Mouse (Mus musculus) forebrain, embryonic 13.5 days (tissue): ENCODE measurements at regions not wholly inside any gene's neighbourhood (a gene's known extent, or its start where the extent isn't known, plus 50 kb on each side); places are given as distances from the start of the nearest gene placed in this dataset.

Experiments
- ATAC-seq: fragments of 200-750 bp; cut with Nextera tagmentation; 2 replicates; pipeline ENCODE4 v1.8.0; 2017
- H3K27ac ChIP-seq: fragments of 300-500 bp; sonication (generic); 2 replicates; pipeline ENCODE4 v1.5.1; 2015; ENCODE audit warnings: inconsistent platforms, mild to moderate bottlenecking, moderate library complexity
- H3K27me3 ChIP-seq: fragments of 300-500 bp; sonication (generic); 2 replicates; pipeline ENCODE4 v1.6.1; 2015; ENCODE audit warnings: mild to moderate bottlenecking, inconsistent platforms
- H3K36me3 ChIP-seq: fragments of 300-500 bp; sonication (generic); 2 replicates; pipeline ENCODE4 v1.6.1; 2015; ENCODE audit warnings: mild to moderate bottlenecking, inconsistent platforms; ENCODE audit not compliant: poor library complexity, severe bottlenecking
- H3K4me1 ChIP-seq: fragments of 300-500 bp; sonication (generic); 2 replicates; pipeline ENCODE4 v1.6.1; 2015; ENCODE audit warnings: inconsistent platforms
- H3K4me2 ChIP-seq: fragments of 300-500 bp; sonication (generic); 2 replicates; pipeline ENCODE4 v1.6.1; 2015; ENCODE audit warnings: inconsistent platforms, mild to moderate bottlenecking, moderate library complexity
- H3K4me3 ChIP-seq: fragments of 300-500 bp; sonication (generic); 2 replicates; pipeline ENCODE4 v1.5.1; 2015; ENCODE audit warnings: mild to moderate bottlenecking, inconsistent platforms
- H3K9ac ChIP-seq: fragments of 300-500 bp; sonication (generic); 2 replicates; pipeline ENCODE4 v1.6.1; 2015; ENCODE audit warnings: mild to moderate bottlenecking, inconsistent platforms
- H3K9me3 ChIP-seq: fragments of 300-500 bp; sonication (generic); replicated peaks from 2 replicates; pipeline ENCODE4 v1.6.1; 2016; ENCODE audit warnings: inconsistent platforms
- WGBS: fragments of 180-500 bp; shearing (Covaris S2); methylation state at CpG from one replicate; pipeline ENCODE4 v1.1.7; 2015; 5-methylcytosine and 5-hydroxymethylcytosine counted together

DNA sequence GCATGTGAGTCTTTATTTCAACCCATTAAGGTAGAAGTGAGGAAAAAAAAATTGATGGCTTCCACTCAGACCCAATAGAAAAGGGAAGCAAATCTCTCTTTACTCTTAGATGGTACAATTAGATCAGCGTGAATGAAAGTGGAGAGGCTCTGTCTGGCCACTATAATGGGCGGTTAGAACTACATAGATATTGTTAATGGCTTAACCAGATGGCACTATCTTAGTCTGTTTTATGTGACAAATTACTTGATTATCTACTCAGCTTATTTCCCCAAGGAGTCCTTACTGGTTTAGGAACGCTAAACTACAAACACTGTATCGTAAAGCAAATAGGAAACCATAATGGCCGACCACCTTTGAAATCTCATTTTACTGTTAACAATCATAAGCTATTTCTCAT is 138.8 kb upstream of the Samsn1 start:
- 92% methylated on average over 5 of the region's 5 CpGs for WGBS
- Histone ChIP-seq H3K4me1 (no peaks in the 10 kb centered on the region), H3K4me3 (no peak overlapping the region), H3K27ac (no peak overlapping the region), H3K27me3 (no peaks in the 10 kb centered on the region), H3K9me3 (no peaks in the 10 kb centered on the region), H3K9ac (no peak overlapping the region), H3K4me2 (no peak overlapping the region), H3K36me3 (no peaks in the 10 kb centered on the region)
- ATAC-seq = no peak

DNA sequence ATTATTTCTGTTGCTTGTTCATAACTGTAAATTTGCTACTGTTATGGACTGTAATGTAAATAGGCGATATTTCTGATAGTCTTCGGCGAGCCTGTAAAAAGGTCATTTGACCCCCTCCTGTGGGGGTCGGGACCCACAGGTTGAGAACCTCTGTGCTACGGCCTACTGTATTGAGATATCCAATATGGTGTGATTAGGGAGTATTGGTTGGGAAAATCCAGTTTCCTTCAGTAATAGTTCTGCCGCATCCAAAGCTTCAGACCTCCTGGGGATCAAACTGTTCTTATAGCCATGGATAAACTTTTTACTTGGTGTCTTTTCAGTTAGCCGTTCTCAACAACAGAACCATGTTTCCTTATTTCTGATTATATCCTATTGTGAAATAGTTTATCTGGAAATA is 136.5 kb upstream of the Samsn1 start:
- Histone ChIP-seq H3K4me2 (no peak overlapping the region), H3K4me3 (no peak overlapping the region), H3K27me3 (no peaks in the 10 kb centered on the region), H3K27ac (no peak overlapping the region), H3K9ac (no peak overlapping the region), H3K36me3 (no peaks in the 10 kb centered on the region), H3K4me1 (peaks cover 9% of the 10 kb centered on the region), H3K9me3 (no peaks in the 10 kb centered on the region)
- ATAC-seq = no peak
- WGBS = 96% methylated on average over 7 of the region's 7 CpGs

DNA sequence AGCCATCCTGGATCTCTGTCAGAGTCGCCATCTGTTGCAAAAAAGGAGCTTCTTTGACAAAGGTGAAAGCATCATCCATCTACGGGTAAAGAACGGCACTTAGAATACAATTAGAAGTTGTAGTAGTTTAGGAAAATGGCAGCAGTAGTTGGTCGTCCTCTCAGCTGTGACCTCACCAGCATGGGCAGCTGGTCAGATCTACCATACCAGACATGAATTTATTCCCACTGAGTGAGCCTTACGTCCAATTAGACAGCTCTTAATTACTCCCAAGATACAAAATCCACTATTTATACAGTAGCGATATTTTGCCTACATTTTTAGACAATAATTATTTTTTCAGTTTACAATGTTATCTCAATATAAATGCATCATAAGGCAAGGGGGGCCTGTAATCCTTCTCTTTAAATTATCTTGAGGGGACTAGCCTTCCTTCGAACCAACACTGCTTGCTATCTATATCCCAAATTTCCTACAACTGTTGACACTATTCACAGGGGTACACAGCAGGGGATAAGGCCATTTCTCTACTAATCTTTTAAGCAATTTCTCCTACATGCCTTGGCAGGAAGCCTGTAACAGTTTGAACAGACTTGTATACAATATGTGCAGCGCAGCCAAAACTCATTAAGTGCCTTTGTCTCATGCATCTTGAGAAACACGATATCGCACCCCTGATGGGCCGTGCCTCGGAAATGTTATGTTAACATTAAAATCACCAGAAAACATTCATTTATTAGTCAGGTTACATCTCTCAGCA is 131.9 kb upstream of the Samsn1 start:
- H3K27ac ChIP-seq = no peak overlapping the region
- H3K4me2 ChIP-seq = peak overlapping the region; percentile 18; the same call in 1 of the 2 replicates
- H3K4me3 ChIP-seq = no peak overlapping the region
- no peaks in the 10 kb centered on the region for H3K36me3 ChIP-seq
- H3K9ac ChIP-seq = no peak overlapping the region
- no peaks in the 10 kb centered on the region for H3K27me3 ChIP-seq
- H3K9me3 ChIP-seq = no peaks in the 10 kb centered on the region
- peaks cover 13% of the 10 kb centered on the region for H3K4me1 ChIP-seq
- 44% methylated on average over 12 of the region's 12 CpGs for WGBS
- peak; percentile 79 for ATAC-seq

DNA sequence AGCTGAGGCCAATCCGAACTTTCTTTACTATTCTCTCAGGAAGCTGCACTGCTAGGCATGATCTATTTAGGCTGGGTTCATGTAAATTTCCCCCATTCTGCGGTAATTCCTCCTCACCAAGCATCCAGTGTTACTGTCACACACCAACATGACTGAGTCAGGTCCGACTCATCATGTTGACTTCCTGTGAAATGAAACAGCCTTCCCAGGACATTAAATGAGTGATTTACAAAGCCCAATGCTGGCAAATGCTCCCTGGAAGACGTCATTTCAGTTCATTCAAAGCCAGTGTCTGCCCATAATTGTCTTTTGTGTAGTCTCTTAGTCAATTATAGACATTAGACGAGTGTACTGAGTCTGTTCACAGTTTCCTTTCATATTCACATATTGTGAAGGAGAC is 127.5 kb upstream of the Samsn1 start:
- H3K4me1 ChIP-seq = peaks cover 13% of the 10 kb centered on the region
- no peaks in the 10 kb centered on the region for H3K9me3 ChIP-seq
- ATAC-seq = no peak
- no peak overlapping the region for H3K4me2 ChIP-seq
- H3K9ac ChIP-seq = no peak overlapping the region
- no peak overlapping the region for H3K27ac ChIP-seq
- WGBS = 62% methylated on average over 5 of the region's 5 CpGs
- no peaks in the 10 kb centered on the region for H3K36me3 ChIP-seq
- no peak overlapping the region for H3K4me3 ChIP-seq
- H3K27me3 ChIP-seq = no peaks in the 10 kb centered on the region

DNA sequence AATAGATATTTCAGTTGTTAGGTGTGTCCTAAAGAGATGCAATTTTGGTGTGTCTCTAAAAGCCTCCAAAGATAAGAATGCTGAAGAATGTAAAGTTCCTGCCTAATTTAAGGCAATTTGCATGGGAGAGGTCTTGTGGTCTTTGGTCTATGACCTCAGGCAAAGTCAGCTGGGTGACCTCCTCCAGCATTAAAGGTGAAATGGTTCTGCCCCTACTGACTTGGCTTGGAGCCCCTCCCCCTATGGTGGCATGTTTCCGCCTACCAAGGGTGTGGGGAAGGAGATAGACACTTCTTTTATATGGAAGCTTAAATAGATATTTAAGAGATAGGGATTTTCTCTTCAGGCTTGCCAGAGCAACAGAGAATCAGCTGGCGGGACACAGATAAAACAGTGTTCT is 111.8 kb upstream of the Samsn1 start:
- ATAC-seq = no peak
- H3K9me3 ChIP-seq = no peaks in the 10 kb centered on the region
- H3K9ac ChIP-seq = no peak overlapping the region
- H3K4me3 ChIP-seq = no peak overlapping the region
- H3K4me2 ChIP-seq = no peak overlapping the region
- WGBS = 86% methylated on average over 2 of the region's 2 CpGs
- H3K4me1 ChIP-seq = no peaks in the 10 kb centered on the region
- no peak overlapping the region for H3K27ac ChIP-seq
- H3K27me3 ChIP-seq = no peaks in the 10 kb centered on the region
- H3K36me3 ChIP-seq = no peaks in the 10 kb centered on the region

DNA sequence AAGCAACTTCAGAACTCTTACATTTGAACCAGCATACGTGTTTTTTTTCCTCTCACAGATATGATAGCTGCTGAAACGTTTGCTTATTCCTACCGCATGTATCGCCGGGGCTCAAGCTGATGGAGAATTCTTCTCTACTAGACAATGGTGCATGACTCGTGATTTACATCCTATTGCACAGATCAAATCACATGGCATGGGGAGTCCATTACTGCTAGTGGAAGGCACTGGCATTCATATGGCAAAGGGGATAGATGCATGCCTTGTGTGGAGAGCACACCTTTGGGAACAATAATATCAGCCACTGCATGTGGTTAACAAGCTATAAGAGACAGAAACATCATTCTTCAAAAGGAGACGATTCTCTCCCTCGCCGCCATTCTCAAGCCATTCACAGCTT is 108.4 kb upstream of the Samsn1 start:
- Histone ChIP-seq H3K9me3 (no peaks in the 10 kb centered on the region), H3K4me2 (no peak overlapping the region), H3K27ac (no peak overlapping the region), H3K27me3 (no peaks in the 10 kb centered on the region), H3K36me3 (no peaks in the 10 kb centered on the region), H3K4me1 (no peaks in the 10 kb centered on the region), H3K9ac (no peak overlapping the region), H3K4me3 (no peak overlapping the region)
- WGBS = 86% methylated on average over 9 of the region's 9 CpGs
- no peak for ATAC-seq

DNA sequence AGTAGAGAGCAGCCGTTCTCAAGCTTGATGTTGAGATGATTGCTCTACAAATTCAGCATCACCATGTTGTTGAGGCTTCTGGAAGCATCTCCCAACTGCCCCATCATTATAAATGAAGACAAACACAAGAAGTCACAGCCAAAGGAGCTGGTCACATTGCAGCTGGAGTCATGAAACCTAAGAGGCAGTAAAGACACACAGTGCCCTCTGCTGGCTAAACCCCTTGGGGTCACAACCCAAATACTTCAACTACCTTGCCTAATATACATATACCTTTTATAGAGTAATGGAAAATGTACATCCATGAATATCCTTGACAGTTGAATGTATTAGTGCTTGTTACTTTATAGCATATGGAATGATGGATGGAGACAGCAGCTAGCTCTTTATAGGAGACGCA is 107.9 kb upstream of the Samsn1 start:
- 94% methylated on average over 2 of the region's 2 CpGs for WGBS
- Histone ChIP-seq H3K4me3 (no peak overlapping the region), H3K27me3 (no peaks in the 10 kb centered on the region), H3K9me3 (no peaks in the 10 kb centered on the region), H3K36me3 (no peaks in the 10 kb centered on the region), H3K27ac (no peak overlapping the region), H3K4me1 (no peaks in the 10 kb centered on the region), H3K4me2 (no peak overlapping the region), H3K9ac (no peak overlapping the region)
- no peak for ATAC-seq

DNA sequence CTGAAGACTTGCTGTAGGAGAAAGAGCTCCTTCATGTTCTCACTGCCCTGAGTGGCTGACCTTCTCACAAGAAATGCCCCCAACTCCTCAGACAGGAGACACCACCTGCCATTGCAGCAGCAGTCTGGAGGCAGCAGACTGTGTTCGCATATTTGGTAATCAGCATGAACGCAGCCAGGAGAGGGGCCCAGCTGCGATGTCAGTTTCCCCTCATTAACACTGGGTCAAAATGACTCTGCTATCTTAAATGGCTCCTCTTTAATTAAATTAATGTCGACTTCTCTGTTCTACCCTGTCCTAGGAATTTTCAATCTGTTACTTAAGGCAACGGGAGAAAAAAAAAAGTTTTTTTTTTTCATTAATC is 100.9 kb upstream of the Samsn1 start:
- peak; percentile 38; the same call in 1 of the 2 replicates for ATAC-seq

DNA sequence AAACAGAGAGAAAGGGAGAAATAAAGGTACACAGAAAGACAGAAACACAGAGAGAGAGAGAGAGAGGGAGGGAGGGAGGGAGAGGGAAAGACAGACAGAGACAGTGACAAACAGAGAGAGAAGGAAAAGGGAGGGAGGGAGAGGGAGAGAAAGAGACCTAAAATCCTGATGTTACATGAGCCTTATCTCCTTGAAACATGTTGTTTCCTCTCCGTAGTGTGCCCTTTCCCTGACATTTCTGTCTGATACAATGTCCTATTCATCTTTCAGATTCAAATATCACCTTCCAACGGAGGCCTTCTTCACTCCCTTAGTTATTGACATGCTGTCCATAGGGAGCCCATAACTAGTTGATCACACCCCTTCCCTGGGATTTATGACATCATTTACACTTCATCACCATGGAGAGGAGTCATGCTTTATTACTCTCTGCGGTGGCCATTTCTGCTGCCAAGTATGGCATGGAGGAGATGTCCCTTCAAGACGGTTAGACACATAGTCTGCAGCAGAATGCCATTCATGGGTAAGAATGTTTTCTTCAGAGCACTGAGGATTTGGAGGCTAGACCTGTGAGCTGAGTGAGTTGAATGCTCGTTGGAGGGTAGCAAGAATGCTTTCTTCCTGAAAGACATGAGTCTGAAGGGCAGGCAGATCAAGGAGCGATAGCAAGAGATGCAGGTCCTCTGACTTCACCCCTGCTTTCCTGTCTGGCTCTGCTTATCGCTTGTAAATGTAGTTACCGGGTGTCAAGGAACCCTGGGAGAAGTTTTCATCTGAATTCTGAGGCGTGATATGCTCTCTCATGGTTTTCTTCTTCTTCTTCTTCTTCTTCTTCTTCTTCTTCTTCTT is 100.3 kb upstream of the Samsn1 start:
- WGBS = 81% methylated on average over 9 of the region's 9 CpGs
- ATAC-seq = no peak

More for the DNA sequence above, 100.9 kb upstream of the Samsn1 start:
- Histone ChIP-seq H3K27me3 (no peaks in the 10 kb centered on the region), H3K4me3 (no peak overlapping the region), H3K4me2 (no peak overlapping the region), H3K27ac (no peak overlapping the region), H3K9ac (no peak overlapping the region), H3K4me1 (no peaks in the 10 kb centered on the region), H3K36me3 (no peaks in the 10 kb centered on the region), H3K9me3 (no peaks in the 10 kb centered on the region)
- 58% methylated on average over 5 of the region's 5 CpGs for WGBS

DNA sequence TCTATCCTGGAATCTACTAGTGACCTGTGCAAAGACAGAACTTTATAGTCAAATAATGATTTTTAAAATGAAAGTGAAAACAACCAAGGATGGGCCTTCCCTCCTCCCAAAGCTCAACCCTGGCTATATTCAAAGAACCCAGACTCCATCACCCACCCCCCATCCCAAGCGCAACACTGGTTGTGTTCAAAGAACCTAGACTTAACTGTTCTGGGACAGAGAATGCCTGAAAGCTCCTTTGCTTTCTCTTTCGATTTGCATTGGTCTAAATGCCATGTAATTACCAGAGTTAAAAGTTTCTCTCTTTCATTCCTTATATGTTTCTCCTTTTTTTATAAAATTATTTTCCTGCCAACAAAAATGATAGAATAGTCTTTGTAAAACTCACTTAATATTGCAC is 98.6 kb upstream of the Samsn1 start:
- Histone ChIP-seq H3K4me1 (no peaks in the 10 kb centered on the region), H3K9me3 (no peaks in the 10 kb centered on the region), H3K27me3 (no peaks in the 10 kb centered on the region), H3K4me2 (no peak overlapping the region), H3K27ac (no peak overlapping the region), H3K36me3 (no peaks in the 10 kb centered on the region), H3K4me3 (no peak overlapping the region), H3K9ac (no peak overlapping the region)
- no peak for ATAC-seq
- 95% methylated on average over 2 of the region's 2 CpGs for WGBS

More for the DNA sequence above, 100.3 kb upstream of the Samsn1 start:
- Histone ChIP-seq H3K27ac (no peak overlapping the region), H3K4me1 (no peaks in the 10 kb centered on the region), H3K4me3 (no peak overlapping the region), H3K9ac (no peak overlapping the region), H3K4me2 (no peak overlapping the region), H3K9me3 (no peaks in the 10 kb centered on the region), H3K27me3 (no peaks in the 10 kb centered on the region), H3K36me3 (no peaks in the 10 kb centered on the region)

DNA sequence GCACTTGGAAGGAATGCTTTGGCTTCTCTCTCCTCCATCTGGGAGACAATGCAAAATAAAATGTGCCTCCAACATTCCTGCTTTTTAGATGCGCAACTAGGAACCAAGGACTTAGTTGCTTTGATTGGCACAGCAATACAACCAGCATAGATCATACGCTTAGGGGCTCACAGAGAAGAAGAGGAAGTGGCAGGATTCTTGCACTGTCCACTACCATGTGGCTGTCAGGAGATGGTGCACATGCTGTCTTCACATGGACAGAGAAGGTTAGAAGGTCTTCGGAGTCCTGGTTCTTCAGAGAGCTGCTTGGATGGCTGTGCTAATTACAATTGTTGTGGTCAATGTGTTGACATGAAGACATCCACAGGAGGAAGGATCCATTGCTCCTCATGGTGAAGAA is 88.3 kb upstream of the Samsn1 start:
- H3K9ac ChIP-seq = no peak overlapping the region
- no peak overlapping the region for H3K4me2 ChIP-seq
- H3K4me1 ChIP-seq = no peaks in the 10 kb centered on the region
- WGBS = 97% methylated on average over 3 of the region's 3 CpGs
- no peaks in the 10 kb centered on the region for H3K9me3 ChIP-seq
- ATAC-seq = no peak
- no peaks in the 10 kb centered on the region for H3K27me3 ChIP-seq
- no peak overlapping the region for H3K4me3 ChIP-seq
- H3K36me3 ChIP-seq = no peaks in the 10 kb centered on the region
- no peak overlapping the region for H3K27ac ChIP-seq

DNA sequence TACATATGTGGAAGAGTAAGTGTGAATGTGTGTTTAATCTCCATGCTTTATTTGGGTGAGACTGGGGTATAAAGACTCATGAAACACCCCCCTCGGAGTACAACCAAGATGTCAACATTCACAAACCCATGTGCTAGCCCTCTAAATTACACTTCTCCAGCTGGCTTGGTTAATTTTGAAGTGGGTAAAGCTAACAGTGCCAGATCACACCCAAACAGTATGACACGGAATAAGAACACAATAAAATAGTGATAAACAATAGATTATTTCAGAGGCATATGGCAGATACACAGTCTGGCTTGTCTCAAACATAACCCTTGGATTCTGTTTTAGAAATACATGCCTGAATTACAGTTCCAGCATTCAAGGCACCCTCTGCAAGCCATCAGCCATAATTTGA is 86.4 kb upstream of the Samsn1 start:
- no peak overlapping the region for H3K27ac ChIP-seq
- H3K4me3 ChIP-seq = no peak overlapping the region
- no peaks in the 10 kb centered on the region for H3K4me1 ChIP-seq
- ATAC-seq = peak; percentile 50; the same call in 1 of the 2 replicates
- WGBS = 84% methylated on average over 2 of the region's 2 CpGs
- no peak overlapping the region for H3K4me2 ChIP-seq
- H3K36me3 ChIP-seq = no peaks in the 10 kb centered on the region
- H3K9ac ChIP-seq = no peak overlapping the region
- H3K27me3 ChIP-seq = no peaks in the 10 kb centered on the region
- H3K9me3 ChIP-seq = no peaks in the 10 kb centered on the region
